Mouse (Mus musculus) cerebellum, postnatal 36 days (tissue): Measurements from ENCODE around the gene Junb.

ENCODE experiments used
- DNase-seq, 2 experiments: peaks; one replicate each; pipeline ENCODE4 v3.0.0; 2021 to 2022; ENCODE audit warnings: mixed read lengths in 2 of 2

Gene Junb

DNA sequence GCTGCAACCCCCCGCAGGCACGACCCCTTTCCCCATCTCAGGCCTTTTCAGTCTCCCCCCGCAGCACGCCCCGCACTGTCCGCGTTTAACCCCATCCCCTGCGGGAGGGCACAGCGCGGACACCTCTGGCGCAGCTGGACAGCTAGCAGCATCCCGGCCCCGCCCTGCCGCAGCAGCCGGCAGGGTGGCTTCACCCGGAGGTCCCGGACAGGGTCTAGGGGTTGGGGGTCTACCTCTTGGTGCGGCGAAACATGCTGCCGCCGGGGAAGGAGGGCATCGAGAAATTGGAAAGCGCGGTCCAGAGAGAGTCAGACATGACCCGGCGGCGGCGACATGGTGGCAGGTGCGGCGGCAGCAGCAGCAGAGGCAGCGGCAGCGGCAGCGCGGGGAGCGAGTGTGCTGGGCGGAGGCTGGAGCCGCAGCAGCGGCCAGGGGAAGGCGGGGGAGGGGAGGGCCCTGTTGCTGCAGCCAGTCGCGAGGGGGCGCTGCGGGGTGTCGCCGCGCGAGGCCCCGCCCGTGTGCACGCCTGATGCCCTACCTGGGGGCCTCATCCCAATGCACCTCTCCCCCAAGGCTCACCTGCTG is 41.5 kb downstream of the Junb start, which contains the start of gene Mast1:
Mast1 (minus strand) TSS at position 398 of the 585 bp plus-strand sequence.
- DNase-seq = peak; percentile 82 to 92

DNA sequence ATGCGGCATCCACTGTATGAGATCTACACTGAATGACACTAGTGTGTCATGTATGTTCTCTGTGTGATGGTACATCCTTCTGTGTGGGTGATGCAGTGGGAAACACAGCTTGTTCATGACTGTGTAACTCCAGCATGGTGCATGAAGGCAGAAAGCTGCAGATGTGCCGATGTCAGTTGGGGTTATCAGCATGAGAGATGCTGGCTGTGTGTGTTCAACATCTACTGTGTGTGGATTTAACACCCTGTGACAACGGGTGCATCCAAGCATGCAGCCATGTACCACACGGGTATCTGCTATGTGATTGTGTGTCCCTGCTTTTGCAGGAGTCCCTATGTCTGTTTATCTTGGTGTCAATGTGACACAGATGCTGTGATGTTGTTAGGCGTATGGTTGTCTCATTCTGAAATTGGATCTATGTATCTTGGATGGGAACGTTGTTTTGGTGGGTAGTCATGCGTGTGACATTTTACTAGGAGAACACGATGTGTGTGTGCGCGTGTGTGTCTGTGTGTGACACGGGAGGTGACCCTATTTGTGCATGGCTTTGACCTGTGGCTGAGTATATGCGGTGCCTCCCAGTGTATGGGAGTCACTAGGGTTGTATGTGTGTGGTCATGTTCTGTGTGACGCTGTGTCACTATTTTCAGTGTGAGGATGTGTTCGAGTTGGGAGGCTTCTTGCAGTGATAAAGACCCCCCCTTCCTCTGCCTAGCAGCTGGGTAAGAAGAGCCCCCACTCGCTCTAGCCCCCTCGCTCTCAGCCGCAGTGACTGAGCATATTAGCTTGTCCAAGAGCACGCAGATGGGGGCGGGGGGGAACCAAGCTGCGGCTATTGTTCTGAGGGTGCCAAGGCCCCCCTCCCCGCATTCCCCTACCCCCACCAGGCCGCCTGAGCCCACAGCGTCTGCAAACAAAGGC is 42.2 kb downstream of the Junb start:
- DNase-seq = peak; percentile 13 to 36

- peak; percentile 39 to 46 for DNase-seq
Measured at GRCm38 (mm10) chr8:84935489-84935888, 43.0 kb downstream of the Junb start.

DNA sequence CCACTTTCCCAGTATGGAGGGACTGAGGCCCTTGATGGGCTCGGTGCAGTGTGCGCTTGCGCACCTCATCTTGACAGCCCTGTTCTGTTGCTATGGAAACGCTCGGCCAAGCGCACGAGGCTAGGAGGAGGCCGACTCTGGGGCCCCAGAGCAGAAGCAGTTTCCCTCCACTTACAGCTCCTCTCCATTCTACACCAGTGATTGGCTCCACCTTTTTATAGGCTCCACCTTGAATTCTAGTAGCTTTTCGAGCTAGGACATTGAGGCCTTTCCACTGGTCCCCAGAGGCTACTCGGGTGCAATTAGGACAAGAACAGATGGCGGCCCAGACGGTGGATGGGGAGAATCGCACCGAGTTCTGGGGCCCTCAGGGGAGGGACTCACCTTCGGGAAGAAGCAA is 43.7 kb downstream of the Junb start:
- peak; percentile 75 to 76 for DNase-seq

GRCm38 (mm10) chr8:84933767-84934559 is 44.6 kb downstream of the Junb start:
- no peak for DNase-seq

- no peak for DNase-seq
Measured at GRCm38 (mm10) chr8:84930582-84930981, 47.9 kb downstream of the Junb start.

- DNase-seq = peak; percentile 83 to 85
Measured at GRCm38 (mm10) chr8:84928456-84929306, 49.8 kb downstream of the Junb start.

GRCm38 (mm10) chr8:84927513-84927912 is 51.0 kb downstream of the Junb start:
- no peak for DNase-seq

DNA sequence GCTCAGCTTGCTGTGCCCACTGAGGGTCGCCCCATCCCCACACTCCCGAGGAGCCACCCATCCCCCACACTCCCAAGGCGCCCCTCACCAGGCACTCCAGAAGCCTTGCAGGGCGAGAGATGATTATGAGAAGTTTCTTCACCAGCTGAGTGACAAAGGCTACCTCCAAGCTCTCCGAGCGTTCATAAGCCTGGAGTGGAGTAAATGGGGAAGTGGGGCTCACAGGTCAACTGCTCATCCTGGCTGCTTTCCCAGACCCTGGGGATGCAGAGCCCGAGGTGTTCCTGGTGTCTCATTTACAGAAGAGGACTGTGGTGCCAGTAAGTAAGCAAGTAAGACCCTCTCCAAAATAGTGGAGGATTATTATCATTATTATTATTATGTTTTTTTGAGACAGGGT is 53.0 kb downstream of the Junb start:
- no peak for DNase-seq
